In the genomic region with DNA sequence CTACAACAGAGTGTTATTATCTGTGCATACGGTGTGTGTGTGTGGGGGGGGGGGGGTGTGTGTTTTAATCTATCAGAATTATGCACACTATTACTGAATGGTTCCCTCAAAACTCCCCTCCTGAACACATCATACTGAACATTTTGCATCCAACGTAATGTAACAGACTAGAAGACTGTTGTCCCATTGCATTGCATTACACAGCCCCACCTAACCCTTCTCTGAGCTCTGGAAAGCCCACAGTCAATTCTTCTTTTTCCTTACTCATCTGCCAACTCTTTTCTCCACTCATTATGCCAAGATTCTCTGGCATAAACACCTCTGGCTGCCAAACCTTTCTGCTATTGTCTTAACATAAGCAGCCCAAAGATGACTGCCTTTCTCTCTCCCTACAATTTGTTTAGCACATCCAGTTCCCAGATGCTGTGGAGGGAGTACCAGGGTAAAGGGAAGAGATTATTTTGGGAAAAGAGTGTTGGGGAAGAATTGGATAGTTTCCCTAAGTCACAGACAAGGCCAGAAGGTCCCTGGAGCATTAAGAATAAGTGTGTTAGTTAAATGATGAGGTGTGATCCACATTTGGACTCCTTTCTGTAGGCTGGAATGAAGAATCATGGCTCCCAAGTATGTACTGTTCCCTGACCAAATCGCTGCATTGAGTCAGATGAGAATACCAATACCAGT, we compare ENCODE assay signal across 14 mouse cellular contexts.
"Had no signal": no experiment of that assay in that cellular context is flagged by ENCODE, and none has a peak within 500 bp of the region (broad histone marks: within the 10 kb centered on the region; RNA-seq: fewer than 3 reads in every experiment).

No protein-coding gene starts in this region.

- H3K4me1 ChIP-seq: limb, embryonic 15.5 days; liver, embryonic 12.5 days; midbrain, embryonic 12.5 days; midbrain, embryonic 15.5 days; neural tube, embryonic 12.5 days; stomach, embryonic 15.5 days had no signal

- H3K4me3 ChIP-seq: limb, embryonic 15.5 days; liver, embryonic 12.5 days; megakaryocyte, embryonic 14.5 days; midbrain, embryonic 12.5 days; midbrain, embryonic 15.5 days; neural tube, embryonic 12.5 days; stomach, embryonic 15.5 days had no signal

- ATAC-seq: liver, embryonic 12.5 days; midbrain, embryonic 15.5 days had no signal

- H3K36me3 ChIP-seq: limb, embryonic 15.5 days; liver, embryonic 12.5 days; midbrain, embryonic 12.5 days; midbrain, embryonic 15.5 days; neural tube, embryonic 12.5 days; stomach, embryonic 15.5 days had no signal

- H3K27me3 ChIP-seq: limb, embryonic 15.5 days; liver, embryonic 12.5 days; megakaryocyte, embryonic 14.5 days; midbrain, embryonic 12.5 days; midbrain, embryonic 15.5 days; neural tube, embryonic 12.5 days; stomach, embryonic 15.5 days had no signal

- H3K4me2 ChIP-seq: limb, embryonic 15.5 days; liver, embryonic 12.5 days; midbrain, embryonic 12.5 days; midbrain, embryonic 15.5 days; neural tube, embryonic 12.5 days; stomach, embryonic 15.5 days had no signal

- H3K27ac ChIP-seq: limb, embryonic 15.5 days; liver, embryonic 12.5 days; liver, embryonic 14.5 days; macrophage; midbrain, embryonic 12.5 days; midbrain, embryonic 15.5 days; neural tube, embryonic 12.5 days; stomach, embryonic 15.5 days; stomach, postnatal 0 days had no signal

- H3K9ac ChIP-seq: limb, embryonic 15.5 days; liver, embryonic 12.5 days; liver, embryonic 14.5 days; midbrain, embryonic 12.5 days; midbrain, embryonic 15.5 days; neural tube, embryonic 12.5 days; stomach, embryonic 15.5 days had no signal

- H3K9me3 ChIP-seq: limb, embryonic 15.5 days; liver, embryonic 12.5 days; megakaryocyte, embryonic 14.5 days; midbrain, embryonic 12.5 days; midbrain, embryonic 15.5 days; neural tube, embryonic 12.5 days; stomach, embryonic 15.5 days had no signal

- DNase-seq: right cerebral cortex, postnatal 14 days; thymus, adult 2 months; thymus, postnatal 25 days; thymus, postnatal 4 days had no signal
